Mouse (Mus musculus) embryonic fibroblast, embryonic 13.5 days (primary cell): ENCODE data around the gene Prex1.

Source experiments
- CTCF ChIP-seq: IDR thresholded peaks from 2 replicates; pipeline ENCODE4 v1.5.1; 2011; ENCODE audit warnings: mild to moderate bottlenecking, control low read depth, low read length, moderate library complexity, borderline replicate concordance; ENCODE audit not compliant: insufficient read depth
- POLR2A ChIP-seq: IDR thresholded peaks from 2 replicates; pipeline ENCODE4 v1.6.1; 2011; ENCODE audit warnings: low read depth, mild to moderate bottlenecking, control low read depth, low read length, moderate library complexity

DNA sequence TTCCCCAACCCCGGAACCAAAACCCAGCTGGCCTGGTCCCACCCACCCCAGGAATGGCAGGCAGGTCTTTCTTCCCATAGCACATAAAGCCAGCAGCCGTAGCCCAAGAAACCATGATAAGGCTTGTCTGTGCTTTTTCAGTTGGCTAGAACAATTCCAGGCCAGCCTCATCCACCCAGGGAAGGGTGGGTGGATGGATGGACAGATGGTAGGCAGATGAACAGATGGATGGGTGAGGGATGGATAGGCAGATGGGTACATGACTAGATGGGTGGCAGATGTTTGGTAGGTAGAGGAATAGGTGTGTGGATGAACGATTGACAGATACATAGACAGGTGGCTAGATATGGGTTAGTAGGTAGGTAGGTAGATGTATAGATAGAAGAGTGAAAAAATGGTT is 110.7 kb downstream of the Prex1 start:
- TF ChIP-seq CTCF: no peak
- no peak for TF ChIP-seq POLR2A
